Mouse (Mus musculus) intestine, embryonic 14.5 days (tissue): ENCODE measurements around the gene Fosl1. TPM values are rescaled to one million over a fixed set of nuclear protein-coding genes. Genes with fewer than 3 reads are reported as not detected.
A peak's percentile ranks its signal among the peaks of the same experiment; 100 is the strongest.

Experiments used
- ATAC-seq: fragments of 200-750 bp; cut with Nextera tagmentation; replicated peaks from 2 replicates; pipeline ENCODE4 v1.8.0; 2017; ENCODE audit warnings: low read depth, moderate number of reproducible peaks, moderate TSS enrichment, moderate library complexity; ENCODE audit not compliant: low FRiP score, low TSS enrichment
- DNase-seq: peaks from one replicate; pipeline ENCODE4 v3.0.0-alpha.2; 2018; ENCODE audit warnings: low spot score
- H3K27ac ChIP-seq: fragments of 300-500 bp; sonication (generic); 2 replicates; pipeline ENCODE4 v1.5.1; 2014; ENCODE audit warnings: low read depth, mild to moderate bottlenecking, control low read depth
- H3K27me3 ChIP-seq: fragments of 300-500 bp; sonication (generic); replicated peaks from 2 replicates; pipeline ENCODE4 v1.6.1; 2014; ENCODE audit warnings: low read length, control low read depth; ENCODE audit not compliant: control insufficient read depth, insufficient read depth
- H3K36me3 ChIP-seq: fragments of 300-500 bp; sonication (generic); 2 replicates; pipeline ENCODE4 v1.6.1; 2014; ENCODE audit warnings: low read length, control low read depth; ENCODE audit not compliant: control insufficient read depth, insufficient read depth
- H3K4me1 ChIP-seq: fragments of 300-500 bp; sonication (generic); replicated peaks from 2 replicates; pipeline ENCODE4 v1.6.1; 2014; ENCODE audit warnings: low read length, control low read depth, mixed read lengths; ENCODE audit not compliant: control insufficient read depth, insufficient read depth
- H3K4me2 ChIP-seq: fragments of 300-500 bp; sonication (generic); 2 replicates; pipeline ENCODE4 v1.6.1; 2014; ENCODE audit warnings: low read length
- H3K4me3 ChIP-seq: fragments of 300-500 bp; sonication (generic); 2 replicates; pipeline ENCODE4 v1.5.1; 2014; ENCODE audit warnings: low read depth, low read length, control low read depth, mixed read lengths
- H3K9ac ChIP-seq: fragments of 300-500 bp; sonication (generic); 2 replicates; pipeline ENCODE4 v1.6.1; 2014; ENCODE audit warnings: mild to moderate bottlenecking, low read length
- H3K9me3 ChIP-seq: fragments of 300-500 bp; sonication (generic); 2 replicates; pipeline ENCODE4 v1.6.1; 2016; ENCODE audit warnings: low read length, control low read depth; ENCODE audit not compliant: control insufficient read depth
- WGBS: fragments of 180-500 bp; shearing (Covaris S2); extraction: QIAGEN DNeasy Blood & Tissue Kit; methylation state at CpG from one replicate; pipeline ENCODE4 v1.1.7; 2014; 5-methylcytosine and 5-hydroxymethylcytosine counted together
- polyA plus RNA-seq: library from polyadenylated mRNA; unstranded; fragments of >200 nt; fragmentation: Nextera tagmentation; extraction: Ambion mirVana; gene quantifications from 2 replicates; pipeline ENCODE4 v1.2.1, GENCODE M21; 2014

Fosl1 gene
- polyA plus RNA-seq, 1 experiment from 2014 or later = not detected

DNA sequence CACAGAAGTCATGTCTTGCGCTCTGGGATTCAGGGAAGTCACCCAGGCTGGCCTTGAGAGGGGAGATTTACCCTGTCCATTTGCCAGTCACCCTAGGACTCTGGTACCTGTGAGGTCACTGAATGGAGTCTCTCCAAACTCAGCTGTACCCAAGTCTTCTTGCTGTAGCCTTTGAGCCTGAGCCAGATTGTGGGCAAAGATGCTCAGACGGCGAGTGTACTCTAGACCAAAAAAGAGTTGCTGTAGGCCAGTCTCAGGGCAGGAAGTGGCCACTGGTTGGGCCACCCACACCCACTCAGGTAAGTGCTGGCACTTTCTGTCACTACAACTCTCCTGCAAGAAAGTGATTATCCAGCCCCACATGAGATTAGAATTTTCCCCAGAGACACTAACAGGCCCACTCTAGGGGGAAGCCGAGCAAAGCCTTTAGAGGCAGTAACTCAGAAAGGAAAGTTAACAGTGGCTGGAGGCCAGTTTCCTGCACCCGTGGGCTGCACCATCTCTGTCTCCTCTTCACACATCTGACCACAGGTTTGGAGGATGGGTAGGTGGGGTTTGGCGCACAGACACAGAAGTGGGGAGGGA, 19.7 kb downstream of the Fosl1 start:
- ATAC-seq (no peak), DNase-seq (no peak)
- Histone ChIP-seq H3K9me3 (no peaks in the 10 kb centered on the region), H3K27ac (no peak overlapping the region), H3K36me3 (peaks cover 57% of the 10 kb centered on the region), H3K27me3 (no peaks in the 10 kb centered on the region), H3K4me2 (no peak overlapping the region), H3K4me3 (no peak overlapping the region), H3K9ac (no peak overlapping the region), H3K4me1 (peaks cover 9% of the 10 kb centered on the region)
- WGBS = 88% methylated on average over 6 of the region's 6 CpGs

DNA sequence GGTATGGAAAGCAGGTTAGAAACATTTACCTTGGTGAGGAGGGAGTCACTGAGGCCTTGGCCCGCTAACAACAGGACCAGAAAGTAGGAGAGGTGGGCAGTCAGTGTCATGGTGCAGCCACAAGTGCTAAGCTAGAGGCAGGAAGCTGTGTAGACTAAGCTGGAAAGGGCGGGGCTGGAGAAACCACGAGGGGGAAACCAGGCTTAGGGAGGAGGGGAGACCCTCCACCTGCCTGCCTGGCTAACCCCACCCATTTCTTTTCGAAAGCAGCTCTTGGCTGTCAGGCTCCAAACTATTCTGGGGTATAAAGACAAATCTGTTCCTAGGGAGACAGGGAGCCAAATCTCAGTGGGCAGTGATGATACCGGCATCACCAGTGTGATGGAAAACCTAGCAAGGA, 21.0 kb downstream of the Fosl1 start, which contains the start of gene Ctsw:
TSS of gene Ctsw (minus strand) at position 134 of the 400 bp plus-strand sequence.
- H3K9ac ChIP-seq = no peak within 1 kb of the TSS
- WGBS = 48% methylated on average over 5 of the region's 5 CpGs
- H3K27ac ChIP-seq = no peak within 1 kb of the TSS
- no peak for ATAC-seq
- peaks cover 45% of the 10 kb centered on the region for H3K36me3 ChIP-seq
- H3K4me3 ChIP-seq = no peak within 1 kb of the TSS
- peaks cover 9% of the 10 kb centered on the region; the same call in 1 of the 2 replicates for H3K4me1 ChIP-seq
- H3K9me3 ChIP-seq = no peaks in the 10 kb centered on the region
- H3K4me2 ChIP-seq = no peak within 1 kb of the TSS
- H3K27me3 ChIP-seq = no peaks in the 10 kb centered on the region
- DNase-seq = no peak

DNA sequence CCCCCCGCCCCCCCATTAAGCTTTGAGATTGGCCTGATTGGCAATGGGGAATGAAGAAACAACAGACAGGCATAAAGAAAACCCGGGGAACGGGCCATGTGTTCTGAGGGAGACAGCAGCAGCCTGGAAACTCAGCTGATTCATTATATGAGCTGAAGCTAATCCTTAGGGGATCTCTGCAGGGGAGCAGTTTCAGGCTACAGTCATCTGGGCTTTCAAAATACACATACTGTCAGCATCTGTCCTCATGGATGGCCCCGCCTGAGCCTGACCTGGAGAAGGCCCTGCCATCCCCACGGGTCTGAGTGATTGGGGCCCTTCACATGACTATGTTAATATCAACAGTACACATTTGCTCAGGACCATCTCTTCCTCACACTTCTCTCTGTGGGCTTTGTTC, 24.5 kb downstream of the Fosl1 start:
- no peak overlapping the region for H3K27ac ChIP-seq
- no peaks in the 10 kb centered on the region for H3K9me3 ChIP-seq
- no peak for DNase-seq
- peaks cover 13% of the 10 kb centered on the region for H3K36me3 ChIP-seq
- H3K4me1 ChIP-seq = 0 out of 2 replicates have a peak, but pooled peaks cover 9% of the 10 kb centered on the region
- ATAC-seq = no peak
- H3K27me3 ChIP-seq = no peaks in the 10 kb centered on the region
- no peak overlapping the region for H3K4me2 ChIP-seq
- H3K4me3 ChIP-seq = no peak overlapping the region
- H3K9ac ChIP-seq = no peak overlapping the region
- WGBS = 58% methylated on average over 5 of the region's 5 CpGs

DNA sequence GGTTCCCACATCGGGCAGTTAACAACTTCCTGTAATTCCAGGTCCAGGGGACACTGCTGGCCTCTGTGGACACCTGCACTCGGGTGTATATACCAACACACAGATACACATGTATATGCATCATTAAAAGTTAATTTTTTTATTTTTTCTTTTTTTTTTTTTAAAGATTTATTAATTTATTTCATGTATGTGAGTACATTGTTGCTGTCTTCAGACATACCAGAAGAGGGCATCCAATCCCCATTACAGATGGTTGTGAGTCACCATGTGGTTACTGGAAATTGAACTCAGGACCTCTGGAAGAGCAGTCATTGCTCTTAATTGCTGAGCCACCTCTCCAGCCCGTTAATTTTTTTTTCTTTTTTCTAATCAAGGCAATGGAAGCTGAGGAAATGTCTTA, 25.5 kb downstream of the Fosl1 start:
- no peak overlapping the region for H3K4me3 ChIP-seq
- no peaks in the 10 kb centered on the region for H3K9me3 ChIP-seq
- H3K4me1 ChIP-seq = 0 out of 2 replicates have a peak, but pooled peaks cover 9% of the 10 kb centered on the region
- no peak overlapping the region for H3K4me2 ChIP-seq
- DNase-seq (no peak), ATAC-seq (no peak)
- H3K27me3 ChIP-seq = no peaks in the 10 kb centered on the region
- no peak overlapping the region for H3K27ac ChIP-seq
- WGBS = 69% methylated on average over 3 of the region's 3 CpGs
- H3K36me3 ChIP-seq = peaks cover 13% of the 10 kb centered on the region
- no peak overlapping the region for H3K9ac ChIP-seq

DNA sequence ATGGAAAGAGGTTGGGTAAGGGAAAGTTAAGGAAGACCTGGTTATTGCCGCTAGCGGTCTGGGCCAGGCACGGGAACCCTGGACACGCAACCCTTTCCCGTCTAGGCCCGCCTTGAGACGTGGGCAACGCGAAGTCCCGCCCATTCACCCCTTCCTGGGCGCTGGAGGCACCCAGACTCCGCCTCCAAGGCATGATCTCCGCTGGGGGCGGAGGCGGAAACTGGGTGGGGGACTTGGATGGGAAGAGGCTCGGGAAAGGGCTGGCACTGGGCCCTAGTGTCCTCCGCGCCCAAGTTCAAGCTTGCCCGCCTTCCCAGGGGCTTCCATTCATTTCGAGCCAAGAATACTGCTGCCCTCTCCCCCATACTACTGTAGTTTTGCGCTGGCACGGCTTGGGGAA, 26.4 kb downstream of the Fosl1 start, which contains the start of gene Efemp2:
TSS of gene Efemp2 (plus strand) at position 235 of the 400 bp plus-strand sequence.
- Histone ChIP-seq H3K9ac (peak within 1 kb of the TSS; percentile 72), H3K27ac (peak within 1 kb of the TSS; percentile 90), H3K4me3 (peak within 1 kb of the TSS; percentile 66), H3K4me1 (0 out of 2 replicates have a peak, but pooled peaks cover 9% of the 10 kb centered on the region), H3K27me3 (no peaks in the 10 kb centered on the region), H3K4me2 (peak within 1 kb of the TSS; percentile 76), H3K9me3 (no peaks in the 10 kb centered on the region), H3K36me3 (peaks cover 18% of the 10 kb centered on the region)
- peak; percentile 83 for DNase-seq
- WGBS = under 1% methylated on average over 22 of the region's 22 CpGs
- peak; percentile 61 for ATAC-seq

DNA sequence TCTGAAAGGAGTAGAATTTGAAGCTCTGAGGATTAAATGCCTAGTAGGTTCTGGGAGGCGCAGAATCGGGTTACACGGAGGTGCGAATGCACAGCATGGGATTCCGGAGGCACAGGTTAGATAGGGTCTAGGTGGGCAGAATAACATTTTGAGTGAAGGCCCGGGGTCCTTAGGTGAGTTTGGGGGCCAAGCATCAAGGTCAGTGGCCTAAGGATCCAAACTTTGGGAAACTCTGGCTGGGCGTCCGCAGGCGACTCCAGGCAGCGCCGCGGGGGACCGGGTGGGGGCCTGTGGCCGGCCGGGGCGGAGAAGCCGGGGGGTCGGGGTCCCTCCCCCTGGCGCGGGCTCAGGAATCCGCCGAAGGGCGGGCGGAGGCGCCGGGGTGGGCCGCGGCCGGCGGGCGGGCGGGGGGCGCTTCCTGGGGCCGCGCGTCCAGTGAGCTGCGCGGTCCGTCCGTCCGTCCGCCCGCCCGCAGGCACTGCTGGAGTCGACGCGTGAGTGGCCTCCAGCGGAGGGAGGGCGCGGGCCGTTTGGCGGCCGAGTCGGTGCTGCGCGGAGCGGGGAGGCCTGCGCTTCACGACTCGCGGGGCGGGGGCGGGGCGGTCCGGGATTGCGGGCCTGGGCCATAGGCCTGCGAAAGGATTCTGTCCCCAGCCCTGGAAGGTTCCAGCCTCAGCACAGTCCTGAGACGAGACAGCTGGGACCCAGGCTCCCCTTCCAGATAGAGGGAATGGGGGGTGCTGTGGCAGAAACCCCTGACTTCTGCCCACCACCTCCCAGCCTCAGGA, 27.1 kb downstream of the Fosl1 start:
- Histone ChIP-seq H3K27me3 (no peaks in the 10 kb centered on the region), H3K9ac (peak overlapping the region; percentile 72), H3K4me2 (peak overlapping the region; percentile 76), H3K27ac (peak overlapping the region; percentile 90), H3K4me3 (peak overlapping the region; percentile 66), H3K36me3 (peaks cover 26% of the 10 kb centered on the region), H3K9me3 (no peaks in the 10 kb centered on the region), H3K4me1 (0 out of 2 replicates have a peak, but pooled peaks cover 9% of the 10 kb centered on the region)
- peak; percentile 73 for DNase-seq
- 2% methylated on average over 50 of the region's 68 CpGs for WGBS
- peak; percentile 67 for ATAC-seq

DNA sequence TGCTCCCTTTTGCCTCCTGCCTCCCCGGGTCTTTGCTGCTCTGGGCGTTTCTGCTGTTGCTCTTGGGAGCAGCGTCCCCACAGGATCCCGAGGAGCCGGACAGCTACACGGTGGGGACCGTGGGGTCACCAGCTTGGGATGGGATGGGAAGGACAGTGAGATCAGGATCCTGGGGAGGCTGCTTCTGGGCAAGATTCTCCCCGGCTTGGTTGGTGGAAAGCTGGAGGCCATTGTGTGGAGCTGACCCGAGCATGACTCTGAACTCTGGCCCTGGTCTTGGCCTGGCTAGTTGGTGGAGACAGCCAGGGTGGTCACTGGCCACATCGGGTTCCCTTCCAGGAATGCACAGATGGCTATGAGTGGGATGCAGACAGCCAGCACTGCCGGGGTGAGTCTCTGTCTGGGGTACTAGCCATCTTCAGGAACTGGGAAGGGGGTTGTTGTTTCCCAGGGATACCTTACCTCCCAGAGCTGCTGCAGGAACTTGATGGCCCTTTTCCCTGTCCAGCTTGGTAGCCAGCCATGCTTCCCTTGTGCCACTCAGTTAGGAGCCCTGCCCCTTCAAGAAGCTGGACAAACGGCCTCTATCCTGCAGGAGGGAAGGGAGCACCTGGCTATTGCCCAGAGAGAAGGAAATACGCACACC, 27.8 kb downstream of the Fosl1 start:
- DNase-seq (no peak), ATAC-seq (peak; percentile 7; the same call in 1 of the 2 replicates)
- WGBS = 13% methylated on average over 13 of the region's 13 CpGs

DNA sequence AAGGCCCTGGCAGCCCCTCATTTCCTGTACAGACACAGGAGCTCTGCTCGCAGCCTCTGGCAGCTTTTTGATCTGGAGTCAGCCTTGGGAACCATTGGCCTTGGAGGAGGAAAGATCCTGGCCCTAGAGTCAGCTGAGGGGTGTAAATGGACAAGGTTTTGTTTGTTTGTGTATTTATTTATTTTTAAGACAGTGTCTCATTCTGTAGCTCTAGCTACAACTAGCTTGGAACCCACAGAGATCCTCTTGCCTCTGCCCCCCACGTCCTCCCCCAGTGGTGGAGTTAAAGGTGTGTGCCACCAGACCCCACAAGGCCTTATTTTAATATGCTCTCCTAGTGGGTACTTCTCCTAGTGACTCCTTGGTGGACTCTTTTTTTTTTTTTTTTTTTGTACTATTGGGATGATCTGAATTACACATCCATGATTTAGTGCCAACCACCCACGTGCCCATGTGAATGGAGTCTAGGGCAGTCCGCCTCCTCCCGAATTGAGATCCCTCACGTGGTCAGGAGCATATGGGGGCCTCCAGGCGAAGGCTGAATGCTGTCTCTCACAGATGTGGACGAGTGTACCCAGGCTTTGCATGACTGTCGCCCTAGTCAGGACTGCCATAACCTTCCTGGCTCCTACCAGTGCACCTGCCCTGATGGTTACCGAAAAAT, 29.8 kb downstream of the Fosl1 start:
- ATAC-seq (no peak), DNase-seq (no peak)
- Histone ChIP-seq H3K4me1 (0 out of 2 replicates have a peak, but pooled peaks cover 9% of the 10 kb centered on the region), H3K27ac (no peak overlapping the region), H3K9ac (no peak overlapping the region), H3K4me3 (no peak overlapping the region), H3K36me3 (peaks cover 52% of the 10 kb centered on the region), H3K9me3 (no peaks in the 10 kb centered on the region), H3K4me2 (no peak overlapping the region), H3K27me3 (no peaks in the 10 kb centered on the region)
- WGBS = 87% methylated on average over 10 of the region's 10 CpGs

More for the DNA sequence above, 27.8 kb downstream of the Fosl1 start:
- peak overlapping the region; percentile 76 for H3K4me2 ChIP-seq
- peak overlapping the region; percentile 66 for H3K4me3 ChIP-seq
- H3K4me1 ChIP-seq = 0 out of 2 replicates have a peak, but pooled peaks cover 9% of the 10 kb centered on the region
- H3K36me3 ChIP-seq = peaks cover 33% of the 10 kb centered on the region
- peak overlapping the region; percentile 90 for H3K27ac ChIP-seq
- no peaks in the 10 kb centered on the region for H3K9me3 ChIP-seq
- no peaks in the 10 kb centered on the region for H3K27me3 ChIP-seq
- H3K9ac ChIP-seq = peak overlapping the region; percentile 72
